Mouse (Mus musculus) testis, adult 2 months (tissue): ENCODE data around the gene Lrsam1.

Source experiments
- CTCF ChIP-seq: fragments of 200-500 bp; IDR thresholded peaks from 2 replicates; pipeline ENCODE4 v1.5.1; 2012; ENCODE audit warnings: low read depth, mild to moderate bottlenecking, inconsistent platforms, low read length, moderate library complexity; ENCODE audit not compliant: control insufficient read depth, insufficient read depth, insufficient replicate concordance
- POLR2A ChIP-seq: fragments of 200-500 bp; IDR thresholded peaks from 2 replicates; pipeline ENCODE4 v1.6.1; 2012; ENCODE audit warnings: low read depth, mild to moderate bottlenecking, inconsistent platforms, low read length, moderate library complexity; ENCODE audit not compliant: control insufficient read depth

DNA sequence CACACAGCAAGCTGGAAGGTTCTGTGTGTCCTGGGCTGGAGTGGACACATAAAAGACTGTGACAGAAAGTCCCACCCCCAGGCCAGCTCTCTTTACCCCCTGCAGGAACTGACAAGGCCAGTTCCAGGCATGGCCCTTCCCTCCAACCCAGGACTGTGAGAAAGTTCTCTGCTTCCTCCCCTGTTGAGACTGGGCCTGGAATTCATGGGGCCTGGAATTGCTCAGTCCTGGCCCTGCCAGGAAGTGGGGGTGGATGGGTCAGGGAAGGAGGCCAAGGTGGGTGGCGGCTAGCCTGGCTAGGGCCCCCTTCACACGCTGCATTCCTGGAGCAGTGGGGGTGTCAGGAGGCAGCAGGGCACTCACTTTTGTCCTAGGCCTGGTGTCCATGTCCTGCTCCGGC, 46.5 kb downstream of the Lrsam1 start:
- TF ChIP-seq POLR2A (no peak), CTCF (no peak)
